Mouse (Mus musculus) heart, postnatal 0 days (tissue): ENCODE results near the gene Tmcc2.

Experiments
- CTCF ChIP-seq: IDR thresholded peaks from 2 replicates; pipeline ENCODE4 v1.5.1; 2016; ENCODE audit warnings: antibody characterized with exemption, control low read depth, low read depth
- EP300 ChIP-seq: IDR thresholded peaks from 2 replicates; pipeline ENCODE4 v1.6.1; 2016; ENCODE audit warnings: antibody characterized with exemption, low read depth

- TF ChIP-seq CTCF, result no peak
- no peak for TF ChIP-seq EP300
Observed at GRCm38 (mm10) chr1:132322711-132323542, 68.2 kb downstream of the Tmcc2 start.
